8 mouse cellular contexts compared by ENCODE assay signal in the genomic region with DNA sequence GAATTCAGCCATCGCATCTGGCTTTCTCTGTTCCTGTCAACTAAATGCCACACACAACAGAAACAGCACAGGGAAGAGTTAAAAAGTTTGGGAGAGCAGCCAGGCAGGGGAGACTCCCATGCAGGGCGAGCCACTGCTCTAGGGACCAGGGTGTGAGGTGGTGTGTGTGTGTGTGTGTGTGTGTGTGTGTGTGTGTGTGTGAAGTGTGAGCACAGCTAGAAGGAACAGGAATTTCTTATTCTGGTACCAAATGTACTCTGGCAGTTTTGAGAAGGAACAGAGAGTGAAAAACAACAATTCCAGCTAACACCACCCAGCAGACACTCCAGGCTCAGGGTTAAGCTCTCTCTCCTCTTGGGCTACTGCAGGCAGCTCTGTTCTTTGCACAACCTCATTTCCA.
DNase-seq lines count a peak whose midpoint lies in the region; ATAC-seq and TF ChIP-seq lines count a peak whose summit lies in the region.
"Had no signal": no experiment of that assay in that cellular context is flagged by ENCODE, and none has a peak within 500 bp of the region (broad histone marks: within the 10 kb centered on the region; RNA-seq: fewer than 3 reads in every experiment).

No protein-coding gene starts in this region.

- DNase-seq in liver, embryonic 11.5 days (ENCODE audit: low spot score): no peak
- DNase-seq in embryonic facial prominence, embryonic 10.5 days (ENCODE audit: low spot score): no peak
- DNase-seq in heart, adult 2 months: peak; percentile 69 to 74
- DNase-seq in kidney, postnatal 14 days: peak; percentile 70
- peak; percentile 65 for DNase-seq in retina, postnatal 1 day

- TF ChIP-seq EP300 in heart, adult 2 months (IDR thresholded peaks at IDR 0.05; ENCODE audit: insufficient read depth, low read depth, low read length): peak; percentile 95

- H3K4me2 ChIP-seq in liver, embryonic 12.5 days: no peak overlapping the region
- no peak overlapping the region for H3K4me2 ChIP-seq in liver, embryonic 11.5 days
- H3K4me2 ChIP-seq: neural tube, embryonic 12.5 days had no signal

- peaks cover 96% of the 10 kb centered on the region for H3K36me3 ChIP-seq in liver, embryonic 12.5 days
- peaks cover 7% of the 10 kb centered on the region; the same call in 1 of the 2 replicates for H3K36me3 ChIP-seq in liver, embryonic 11.5 days (ENCODE audit: control insufficient read depth, insufficient read depth, low read length)
- peaks cover 28% of the 10 kb centered on the region for H3K36me3 ChIP-seq in embryonic facial prominence, embryonic 10.5 days (replicated peaks)
- H3K36me3 ChIP-seq in heart, adult 2 months (ENCODE audit: control insufficient read depth, insufficient read depth, low read length): peaks cover 29% of the 10 kb centered on the region

- 0 out of 2 replicates have a peak overlapping the region, but pooled peaks have one; percentile 7 for H3K27ac ChIP-seq in liver, embryonic 12.5 days
- H3K27ac ChIP-seq in liver, embryonic 11.5 days (ENCODE audit: low read depth, low read length): no peak overlapping the region
- 0 out of 2 replicates have a peak overlapping the region, but pooled peaks have one; percentile 5 for H3K27ac ChIP-seq in embryonic facial prominence, embryonic 10.5 days (replicated peaks)
- H3K27ac ChIP-seq in heart, adult 2 months: peak overlapping the region; percentile 97
- H3K27ac ChIP-seq: neural tube, embryonic 12.5 days had no signal

- no peaks in the 10 kb centered on the region for H3K9me3 ChIP-seq in liver, embryonic 12.5 days (replicated peaks)
- H3K9me3 ChIP-seq in liver, embryonic 11.5 days (ENCODE audit: control insufficient read depth, low read length): no peaks in the 10 kb centered on the region
- no peaks in the 10 kb centered on the region for H3K9me3 ChIP-seq in embryonic facial prominence, embryonic 10.5 days
- H3K9me3 ChIP-seq: neural tube, embryonic 12.5 days had no signal

- intact Hi-C loops in heart, adult 2 months (cut with DNase I): loop anchor here (2.0 to 5.0 kb wide), 3 partner anchors 14 to 37 kb away; no protein-coding TSS in a partner anchor

- H3K79me2 ChIP-seq in heart, adult 2 months (replicated peaks; ENCODE audit: control insufficient read depth, insufficient read depth, low read length): peaks cover 2% of the 10 kb centered on the region; the same call in 1 of the 2 replicates

- H3K4me1 ChIP-seq in liver, embryonic 12.5 days: peaks cover 17% of the 10 kb centered on the region
- peaks cover 10% of the 10 kb centered on the region for H3K4me1 ChIP-seq in liver, embryonic 11.5 days (replicated peaks; ENCODE audit: control insufficient read depth, insufficient read depth, low read length)
- H3K4me1 ChIP-seq in embryonic facial prominence, embryonic 10.5 days: peaks cover 20% of the 10 kb centered on the region
- H3K4me1 ChIP-seq in heart, adult 2 months (ENCODE audit: control insufficient read depth, insufficient read depth, low read length): peaks cover 15% of the 10 kb centered on the region
- H3K4me1 ChIP-seq: neural tube, embryonic 12.5 days had no signal

- no peak for TF ChIP-seq CTCF in heart, adult 2 months (IDR thresholded peaks at IDR 0.05)

- no peak overlapping the region for H3K9ac ChIP-seq in liver, embryonic 12.5 days
- no peak overlapping the region for H3K9ac ChIP-seq in liver, embryonic 11.5 days (ENCODE audit: low read depth, low read length)
- no peak overlapping the region for H3K9ac ChIP-seq in heart, adult 2 months (ENCODE audit: low read depth, low read length)
- H3K9ac ChIP-seq: neural tube, embryonic 12.5 days had no signal

- peak; percentile 46; the same call in 1 of the 2 replicates for TF ChIP-seq POLR2A in heart, adult 2 months (IDR thresholded peaks at IDR 0.05; ENCODE audit: insufficient read depth, low read depth, low read length)

- ATAC-seq in liver, embryonic 12.5 days: no peak
- no peak for ATAC-seq in liver, embryonic 11.5 days (replicated peaks; ENCODE audit: low FRiP score)
- ATAC-seq in erythroid progenitor cell, adult 5-6 weeks (replicated peaks; ENCODE audit: low FRiP score, poor library complexity, severe bottlenecking): no peak

- H3K27me3 ChIP-seq in liver, embryonic 12.5 days (replicated peaks): no peaks in the 10 kb centered on the region
- H3K27me3 ChIP-seq in liver, embryonic 11.5 days (replicated peaks; ENCODE audit: control insufficient read depth, insufficient read depth, low read length): no peaks in the 10 kb centered on the region
- no peaks in the 10 kb centered on the region for H3K27me3 ChIP-seq in embryonic facial prominence, embryonic 10.5 days (replicated peaks; ENCODE audit: low read depth, poor library complexity, severe bottlenecking)
- no peaks in the 10 kb centered on the region for H3K27me3 ChIP-seq in heart, adult 2 months (ENCODE audit: control insufficient read depth, insufficient read depth, low read length)
- H3K27me3 ChIP-seq: neural tube, embryonic 12.5 days had no signal

- 75% methylated on average over 2 of the region's 2 CpGs for WGBS in liver, embryonic 12.5 days (ENCODE audit: insufficient replicate concordance)
- 57% methylated on average over 2 of the region's 2 CpGs for WGBS in liver, embryonic 11.5 days
- WGBS in embryonic facial prominence, embryonic 10.5 days: 39% methylated on average over 2 of the region's 2 CpGs
- 9% methylated on average over 2 of the region's 2 CpGs for WGBS in heart, adult 2 months

- H3K4me3 ChIP-seq in liver, embryonic 12.5 days: no peak overlapping the region
- no peak overlapping the region for H3K4me3 ChIP-seq in liver, embryonic 11.5 days (ENCODE audit: low read depth, low read length)
- H3K4me3 ChIP-seq in embryonic facial prominence, embryonic 10.5 days: no peak overlapping the region
- H3K4me3 ChIP-seq in heart, adult 2 months: no peak overlapping the region
- H3K4me3 ChIP-seq: neural tube, embryonic 12.5 days had no signal

Comparison
In these comparisons a context has a peak if more than half of its experiments do, and no peak if none do; other contexts are left out.
1. DNase-seq: peak in heart, adult 2 months (2 of 2), kidney, postnatal 14 days (single experiment) and retina, postnatal 1 day (single experiment); none in liver, embryonic 11.5 days (single experiment) and embryonic facial prominence, embryonic 10.5 days (single experiment).